Mouse (Mus musculus) cerebellum, adult 9-11 months (tissue): ENCODE results near the gene Cenpm.
A peak's percentile ranks its signal among the peaks of the same experiment; 100 is the strongest.
"Not testable (repeated sequence)": the region's sequence is repeated elsewhere in the genome, so short reads cannot be mapped to it uniquely, and the experiment has no call there.

ENCODE experiments used
- DNase-seq: peaks from one replicate; pipeline ENCODE4 v3.0.0; 2022

The Cenpm gene

GRCm38 (mm10) chr15:82244115-82244804, at the start of gene Cenpm:
TSS of gene Cenpm (minus strand) at chr15:82244748.
- DNase-seq, result peak; percentile 91

- peak; percentile 42 for DNase-seq
Observed at GRCm38 (mm10) chr15:82294059-82294458, 49.5 kb upstream of the Cenpm start.

DNA sequence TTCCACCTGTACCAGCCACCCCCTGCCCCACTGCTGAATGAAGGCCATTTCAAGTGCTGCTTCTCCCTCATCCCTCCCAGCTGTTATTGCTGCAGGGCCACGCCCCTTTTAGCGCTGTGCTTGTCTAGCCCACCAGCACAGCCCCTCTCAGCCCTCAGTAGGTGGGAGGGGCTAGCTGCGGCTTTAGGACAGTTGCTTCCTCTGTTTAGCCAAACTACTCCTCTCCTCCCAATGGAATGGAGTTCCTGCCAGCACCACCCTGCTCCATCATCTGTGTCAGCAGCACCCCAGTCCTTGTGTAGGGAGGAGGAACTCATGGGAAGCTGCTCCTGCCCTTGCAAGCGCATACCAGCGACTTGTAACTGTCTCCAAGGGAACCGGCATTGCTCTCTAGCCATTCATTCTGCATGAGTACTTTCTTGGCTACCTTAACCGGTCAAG, 48.7 kb upstream of the Cenpm start:
- peak; percentile 31 for DNase-seq

GRCm38 (mm10) chr15:82292851-82293250, 48.3 kb upstream of the Cenpm start:
- DNase-seq, result no peak

DNA sequence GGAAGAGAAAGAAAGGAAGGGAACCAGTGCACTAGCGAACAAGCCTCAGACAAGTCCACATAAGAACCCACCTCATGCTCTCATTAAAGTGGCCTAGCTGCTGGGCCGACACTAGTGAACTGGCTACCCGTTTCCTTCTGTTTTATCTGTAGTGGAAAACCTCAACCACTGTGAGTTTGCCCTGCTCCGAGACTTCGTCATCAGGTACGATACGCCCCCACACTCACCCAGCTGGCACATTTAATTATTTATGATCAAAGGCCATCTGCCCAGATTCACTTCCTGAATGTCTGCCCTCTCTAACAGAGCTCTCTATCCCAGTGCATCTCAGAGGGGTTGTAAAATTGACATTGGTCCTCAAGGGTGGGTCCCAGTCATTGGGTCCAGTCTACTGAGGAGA, 45.7 kb upstream of the Cenpm start:
- no peak for DNase-seq

DNA sequence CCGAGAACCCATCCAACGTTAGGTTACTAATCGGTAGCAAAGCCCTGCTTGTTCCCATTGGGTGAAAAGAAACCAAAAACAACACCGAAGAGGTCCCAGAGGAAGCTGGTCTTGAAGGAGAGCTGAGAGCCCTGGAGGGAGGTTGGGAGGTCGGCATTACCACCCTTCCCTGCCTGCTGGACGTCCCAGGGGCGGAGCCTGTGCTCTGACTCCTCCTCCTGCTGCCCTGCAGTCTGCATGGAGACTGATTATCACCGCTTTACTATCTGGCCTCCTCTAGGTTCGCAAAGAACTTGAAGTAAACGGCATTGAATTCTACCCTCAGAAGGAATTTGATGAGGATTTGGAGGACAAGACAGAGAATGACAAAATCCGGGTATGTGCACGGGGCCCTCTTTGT, 41.6 kb upstream of the Cenpm start:
- peak; percentile 3 for DNase-seq

- peak; percentile 39 for DNase-seq
Observed at GRCm38 (mm10) chr15:82280638-82281037, 36.1 kb upstream of the Cenpm start.

GRCm38 (mm10) chr15:82277591-82277990, 33.0 kb upstream of the Cenpm start:
- DNase-seq, result peak; percentile 95

GRCm38 (mm10) chr15:82274927-82275901, 30.7 kb upstream of the Cenpm start:
- DNase-seq, result peak; percentile 87

DNA sequence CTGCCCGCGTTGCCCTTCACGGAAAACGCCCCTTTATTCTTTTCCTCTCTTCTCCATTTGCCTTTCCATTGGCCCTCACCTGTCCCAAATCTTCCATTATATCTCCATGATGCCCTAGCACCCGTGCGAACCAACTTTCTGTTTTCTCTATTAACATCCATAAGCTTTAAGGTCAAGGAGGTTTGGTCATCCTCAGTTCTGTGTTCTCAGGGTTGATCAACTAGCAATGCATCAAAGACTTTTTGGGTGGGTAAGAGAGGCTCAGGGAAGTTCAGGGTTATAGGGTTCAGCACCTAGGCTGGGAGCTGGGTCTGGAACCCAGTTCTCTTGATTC, 30.0 kb upstream of the Cenpm start, which contains the start of gene Sept3:
Gene Sept3, plus strand, starts transcription at position 301 of the 334 bp plus-strand sequence.
- no peak for DNase-seq

DNA sequence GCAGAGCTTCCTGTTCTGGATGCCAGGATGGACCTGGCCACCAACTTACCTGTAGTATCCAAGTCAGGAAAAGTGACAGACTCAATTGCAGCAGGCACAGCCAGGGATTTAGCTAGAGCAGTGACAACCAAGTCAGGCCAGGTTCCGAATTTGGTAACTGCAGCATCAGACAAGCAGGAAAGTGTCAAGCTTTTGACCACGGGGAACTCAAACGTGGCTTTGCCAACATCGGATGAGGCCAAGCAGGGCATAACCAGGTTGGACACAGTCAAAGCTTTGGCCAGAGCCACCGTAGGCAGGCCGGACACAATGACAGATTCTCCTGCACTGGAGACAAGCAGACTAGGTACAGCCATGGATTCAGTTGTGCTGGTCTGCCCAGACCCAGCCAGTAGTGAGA, 27.7 kb upstream of the Cenpm start:
- DNase-seq, result peak; percentile 78

GRCm38 (mm10) chr15:82271201-82271600, 26.7 kb upstream of the Cenpm start:
- DNase-seq, result peak; percentile 88

DNA sequence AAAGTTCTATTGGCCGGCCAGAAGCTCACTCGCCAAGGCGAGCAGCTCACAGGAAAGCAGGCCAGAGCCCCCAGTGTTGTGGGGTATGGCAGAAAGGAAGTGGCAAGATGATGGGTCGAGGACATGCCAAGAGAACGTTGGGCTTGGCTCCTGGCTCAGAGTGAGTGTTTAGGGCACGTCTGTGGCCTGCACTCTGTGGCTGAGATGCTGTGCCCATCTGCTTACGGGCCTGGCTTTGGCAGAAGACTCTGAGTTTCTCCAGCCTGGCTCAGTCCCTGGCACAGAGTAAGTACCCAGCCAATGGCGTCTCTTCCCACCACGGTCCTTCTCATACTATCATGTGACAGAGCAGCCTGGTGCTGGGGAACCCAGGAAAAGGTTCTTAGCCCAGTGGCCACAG, 24.2 kb upstream of the Cenpm start:
- peak; percentile 88 for DNase-seq

DNA sequence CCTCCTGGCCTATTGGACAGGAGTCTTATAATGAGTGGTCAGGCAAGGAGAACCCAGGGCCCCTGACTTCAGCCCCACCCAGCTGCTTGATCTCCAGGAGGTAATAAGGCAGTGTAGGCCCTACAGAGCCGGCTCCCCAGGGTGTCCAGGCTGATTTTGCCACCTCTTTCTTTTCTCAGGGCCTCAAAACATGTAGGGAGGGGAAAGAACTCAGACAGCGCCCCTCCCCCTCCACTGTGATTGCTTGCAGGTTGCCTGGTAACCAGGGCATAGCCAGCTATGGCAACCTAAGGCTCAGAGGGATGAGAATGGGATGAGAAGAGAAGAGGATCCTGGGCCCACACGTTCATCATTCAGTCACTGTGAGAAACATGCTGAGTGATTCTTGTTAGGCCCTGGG, 23.6 kb upstream of the Cenpm start:
- DNase-seq, result peak; percentile 56

DNA sequence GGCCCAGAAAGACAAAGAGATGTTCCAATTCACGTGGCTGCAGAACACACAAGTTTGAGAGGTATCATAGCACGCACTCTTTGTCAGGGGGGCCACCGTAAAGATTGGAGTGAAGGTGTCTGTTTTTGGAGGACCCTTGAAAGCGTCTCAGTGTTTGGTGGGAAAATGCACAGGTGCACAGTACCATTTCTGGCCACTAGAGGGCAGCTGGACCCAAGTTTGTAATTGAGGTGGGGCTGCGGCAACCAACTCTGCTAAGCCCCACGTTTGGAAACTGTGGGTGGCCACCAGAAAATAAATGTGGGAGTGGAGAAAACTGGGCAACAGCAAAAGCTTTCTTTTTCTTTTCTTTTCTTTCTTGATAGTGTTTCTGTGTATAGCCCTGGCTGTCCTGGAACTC, 21.8 kb upstream of the Cenpm start:
- peak; percentile 65 for DNase-seq

GRCm38 (mm10) chr15:82259510-82259909, 15.0 kb upstream of the Cenpm start:
- peak; percentile 69 for DNase-seq

GRCm38 (mm10) chr15:82255944-82256383, 11.4 kb upstream of the Cenpm start:
- DNase-seq, result peak; percentile 88

DNA sequence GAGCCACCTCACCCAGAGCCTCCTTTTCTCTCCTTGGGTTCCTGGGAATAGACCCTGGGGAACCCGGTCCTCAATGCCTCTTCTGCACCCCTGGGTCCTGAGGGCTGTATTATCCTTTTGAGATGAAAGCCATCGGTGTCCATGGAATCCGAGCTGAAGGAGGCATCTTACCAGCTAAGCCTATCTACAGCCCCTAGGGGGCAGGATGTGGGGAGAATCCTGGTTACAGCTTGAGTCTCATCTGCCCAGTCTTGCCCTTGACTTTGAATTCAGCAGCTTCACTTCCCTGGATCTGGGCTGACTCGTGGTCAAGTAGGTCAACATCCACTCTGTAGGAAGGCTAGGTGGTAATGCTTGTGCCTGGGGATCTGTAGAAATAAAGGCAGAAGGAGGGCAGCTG, 10.7 kb upstream of the Cenpm start:
- DNase-seq, result peak; percentile 49

GRCm38 (mm10) chr15:82252097-82252496, 7.5 kb upstream of the Cenpm start, which contains the start of gene 1500009C09Rik:
TSS of gene 1500009C09Rik (plus strand) at chr15:82252397.
- DNase-seq, result no peak

DNA sequence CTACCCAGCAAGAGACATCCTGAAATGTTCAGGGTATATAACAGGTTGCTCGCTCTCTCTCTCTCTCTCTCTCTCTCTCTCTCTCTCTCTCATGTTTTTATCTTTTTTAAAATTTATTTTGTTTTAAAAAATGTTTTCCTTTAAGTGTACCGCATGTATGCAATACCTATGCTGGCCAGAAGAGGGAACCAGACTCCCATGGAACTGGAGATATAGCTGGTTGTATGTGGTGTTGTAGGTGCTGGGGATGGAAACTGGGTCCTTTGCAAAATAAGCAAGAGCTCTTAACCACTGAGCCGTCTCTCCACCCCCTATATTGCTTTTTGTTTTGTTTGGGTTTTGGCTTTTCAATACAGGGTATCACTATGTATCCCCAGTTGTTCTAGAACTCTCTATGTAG, 7.0 kb upstream of the Cenpm start:
- DNase-seq, result no peak

- DNase-seq, result no peak
Observed at GRCm38 (mm10) chr15:82247131-82247776, 2.7 kb upstream of the Cenpm start.

- not testable (repeated sequence) for DNase-seq
Observed at GRCm38 (mm10) chr15:82244805-82245161, 235 bp upstream of the Cenpm start.

- no peak for DNase-seq
Observed at GRCm38 (mm10) chr15:82243742-82244114, 820 bp downstream of the Cenpm start.
